Mouse (Mus musculus) intestine, embryonic 16.5 days (tissue): Measurements from ENCODE around the gene St3gal5. TPM values are rescaled to one million over a fixed set of nuclear protein-coding genes. Genes with fewer than 3 reads are reported as not detected.

Experiments
- ATAC-seq: fragments of 200-750 bp; cut with Nextera tagmentation; 2 replicates; pipeline ENCODE4 v1.8.0; 2017; ENCODE audit warnings: moderate TSS enrichment, moderate library complexity
- H3K27ac ChIP-seq: fragments of 300-500 bp; sonication (generic); 2 replicates; pipeline ENCODE4 v1.5.1; 2014; ENCODE audit warnings: mild to moderate bottlenecking, low read length
- H3K27me3 ChIP-seq: fragments of 300-500 bp; sonication (generic); replicated peaks from 2 replicates; pipeline ENCODE4 v1.6.1; 2014; ENCODE audit warnings: low read length, control low read depth, mixed read lengths; ENCODE audit not compliant: control insufficient read depth, insufficient read depth
- H3K36me3 ChIP-seq: fragments of 300-500 bp; sonication (generic); 2 replicates; pipeline ENCODE4 v1.6.1; 2014; ENCODE audit warnings: low read length, control low read depth; ENCODE audit not compliant: control insufficient read depth, insufficient read depth
- H3K4me1 ChIP-seq: fragments of 300-500 bp; sonication (generic); 2 replicates; pipeline ENCODE4 v1.6.1; 2014; ENCODE audit warnings: low read length, control low read depth, mixed read lengths; ENCODE audit not compliant: control insufficient read depth, insufficient read depth
- H3K4me2 ChIP-seq: fragments of 300-500 bp; sonication (generic); 2 replicates; pipeline ENCODE4 v1.6.1; 2014; ENCODE audit warnings: low read depth, low read length, control low read depth
- H3K4me3 ChIP-seq: fragments of 300-500 bp; sonication (generic); 2 replicates; pipeline ENCODE4 v1.5.1; 2014; ENCODE audit warnings: mild to moderate bottlenecking, low read length
- H3K9ac ChIP-seq: fragments of 300-500 bp; sonication (generic); 2 replicates; pipeline ENCODE4 v1.6.1; 2014; ENCODE audit warnings: low read depth, low read length
- H3K9me3 ChIP-seq: fragments of 300-500 bp; sonication (generic); 2 replicates; pipeline ENCODE4 v1.6.1; 2016; ENCODE audit warnings: low read length, control low read depth; ENCODE audit not compliant: control insufficient read depth
- WGBS: fragments of 180-500 bp; shearing (Covaris S2); extraction: QIAGEN DNeasy Blood & Tissue Kit; methylation state at CpG from one replicate; pipeline ENCODE4 v1.1.7; 2014; 5-methylcytosine and 5-hydroxymethylcytosine counted together
- polyA plus RNA-seq: library from polyadenylated mRNA; unstranded; fragments of >200 nt; fragmentation: Nextera tagmentation; extraction: Ambion mirVana; gene quantifications from 2 replicates; pipeline ENCODE4 v1.2.1, GENCODE M21; 2015

St3gal5 gene
- polyA plus RNA-seq, 1 experiment from 2014 or later: 22.8 TPM

DNA sequence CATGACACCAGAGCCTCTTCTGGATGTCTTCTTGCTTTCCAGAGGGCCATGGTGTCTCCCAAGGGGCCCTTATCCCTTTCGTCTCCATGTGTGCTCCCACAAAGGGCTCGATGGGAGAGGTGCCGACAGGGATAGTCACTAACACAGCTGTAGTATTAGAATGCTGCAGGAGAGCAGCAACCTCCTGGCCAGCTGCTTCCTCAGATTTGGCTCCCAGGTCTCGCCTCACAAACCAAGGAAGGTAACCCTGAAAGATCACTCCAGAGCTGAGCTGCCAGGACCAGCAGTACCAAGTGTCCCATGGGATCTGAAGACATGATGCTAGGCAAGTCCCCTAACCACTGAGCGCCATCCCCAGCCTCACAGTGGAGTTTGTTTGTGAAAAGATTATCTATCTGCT lies 105.3 kb downstream of the St3gal5 start:
- Histone ChIP-seq H3K9ac (no peak overlapping the region), H3K4me2 (no peak overlapping the region), H3K4me3 (no peak overlapping the region), H3K4me1 (peaks cover 7% of the 10 kb centered on the region), H3K27ac (no peak overlapping the region), H3K36me3 (no peaks in the 10 kb centered on the region), H3K27me3 (no peaks in the 10 kb centered on the region), H3K9me3 (no peaks in the 10 kb centered on the region)
- ATAC-seq: no peak
- 74% methylated on average over 5 of the region's 5 CpGs for WGBS

DNA sequence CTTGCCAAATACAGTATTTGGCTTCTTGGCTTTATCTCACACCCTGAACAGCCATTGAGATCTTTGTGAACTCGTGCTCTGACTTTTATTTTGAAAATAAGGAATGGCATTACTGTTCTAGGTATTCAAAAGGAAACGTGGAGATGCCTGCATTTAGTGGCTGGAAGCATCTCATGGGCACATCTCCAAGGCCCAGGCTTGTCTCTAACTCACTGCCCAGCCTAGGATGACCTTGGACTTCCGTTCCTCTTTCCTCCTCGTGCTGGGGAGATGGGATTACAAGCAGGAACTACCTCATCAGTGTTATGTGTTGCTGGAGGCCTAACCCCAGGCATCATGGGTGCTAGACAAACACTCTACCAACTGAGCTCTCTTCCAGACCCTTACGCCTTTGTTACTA lies 105.9 kb downstream of the St3gal5 start:
- Histone ChIP-seq H3K4me3 (no peak overlapping the region), H3K9me3 (no peaks in the 10 kb centered on the region), H3K27ac (no peak overlapping the region), H3K4me2 (no peak overlapping the region), H3K4me1 (peaks cover 7% of the 10 kb centered on the region), H3K27me3 (no peaks in the 10 kb centered on the region), H3K9ac (no peak overlapping the region), H3K36me3 (no peaks in the 10 kb centered on the region)
- no peak for ATAC-seq
- WGBS: 65% methylated on average over 5 of the region's 5 CpGs

Other genes with a start within 250 kb of the St3gal5 start
- gene Ptcd3, start 188.8 kb upstream of the St3gal5 start, polyA plus RNA-seq: 91.3 and 102 TPM in 2 replicates
- gene Polr1a, start 188.5 kb upstream of the St3gal5 start, polyA plus RNA-seq: 21.9 and 22.9 TPM in 2 replicates
- gene Atoh8, start 138.0 kb downstream of the St3gal5 start, polyA plus RNA-seq: 9.3 and 9.6 TPM in 2 replicates
- gene Sftpb, start 207.0 kb downstream of the St3gal5 start, polyA plus RNA-seq: 0.11 and 0.18 TPM in 2 replicates
- gene Usp39, start 247.6 kb downstream of the St3gal5 start, polyA plus RNA-seq: 30.0 and 33.0 TPM in 2 replicates
- 27.6 and 27.7 TPM in 2 replicates for gene 0610030E20Rik, start 249.7 kb downstream of the St3gal5 start, polyA plus RNA-seq